In genomic region chr6:121144066-121144465, GRCm38 (mm10) we compare ENCODE assay signal across 8 mouse cellular contexts. TPM values are rescaled to one million over a fixed set of nuclear protein-coding genes. Genes with fewer than 3 reads are reported as not detected.
DNase-seq lines count a peak whose midpoint lies in the region; ATAC-seq and TF ChIP-seq lines count a peak whose summit lies in the region.

No protein-coding gene starts in this region.

- DNase-seq in embryo, embryonic 11 days = peak; percentile 22
- DNase-seq in embryo, embryonic 9.5 days (ENCODE audit: extremely low spot score) = no peak
- peak; percentile 40 for DNase-seq in 3134 (ENCODE audit: extremely low read depth, insufficient read length, low spot score)
- no peak for DNase-seq in liver, embryonic 13.5 days
- no peak for DNase-seq in thymus, postnatal 14 days

- H3K4me2 ChIP-seq in hindbrain, embryonic 15.5 days = no peak overlapping the region
- no peak overlapping the region for H3K4me2 ChIP-seq in liver, embryonic 13.5 days

- no peak for TF ChIP-seq CTCF in testis, adult 2 months (IDR thresholded peaks at IDR 0.05; ENCODE audit: control insufficient read depth, insufficient read depth, insufficient replicate concordance, low read depth, low read length)

- peaks cover 11% of the 10 kb centered on the region for H3K4me1 ChIP-seq in hindbrain, embryonic 15.5 days (replicated peaks)
- H3K4me1 ChIP-seq in liver, embryonic 13.5 days (replicated peaks) = peaks cover 17% of the 10 kb centered on the region
- H3K4me1 ChIP-seq in testis, adult 2 months (ENCODE audit: control insufficient read depth, insufficient read depth, low read length) = peaks cover 4% of the 10 kb centered on the region

- H3K27me3 ChIP-seq in hindbrain, embryonic 15.5 days = no peaks in the 10 kb centered on the region
- H3K27me3 ChIP-seq in liver, embryonic 13.5 days = peaks cover 8% of the 10 kb centered on the region; the same call in 1 of the 2 replicates
- no peaks in the 10 kb centered on the region for H3K27me3 ChIP-seq in testis, adult 2 months (ENCODE audit: control insufficient read depth, insufficient read depth, low read length)

- 0 out of 2 replicates have a peak, but pooled peaks have one; percentile 30 for TF ChIP-seq POLR2A in testis, adult 2 months (IDR thresholded peaks at IDR 0.05; ENCODE audit: control insufficient read depth, low read depth, low read length)

- no peak overlapping the region for H3K9ac ChIP-seq in hindbrain, embryonic 15.5 days
- no peak overlapping the region for H3K9ac ChIP-seq in liver, embryonic 13.5 days

- WGBS in hindbrain, embryonic 15.5 days = 55% methylated on average over 4 of the region's 4 CpGs
- WGBS in liver, embryonic 13.5 days (ENCODE audit: insufficient replicate concordance) = 37% methylated on average over 4 of the region's 4 CpGs

- no peaks in the 10 kb centered on the region for H3K36me3 ChIP-seq in hindbrain, embryonic 15.5 days
- no peaks in the 10 kb centered on the region for H3K36me3 ChIP-seq in liver, embryonic 13.5 days
- H3K36me3 ChIP-seq in testis, adult 2 months (ENCODE audit: control insufficient read depth, insufficient read depth, low read length) = no peaks in the 10 kb centered on the region

- H3K9me3 ChIP-seq in hindbrain, embryonic 15.5 days = no peaks in the 10 kb centered on the region
- no peaks in the 10 kb centered on the region for H3K9me3 ChIP-seq in liver, embryonic 13.5 days (replicated peaks)

- H3K27ac ChIP-seq in hindbrain, embryonic 15.5 days (replicated peaks) = no peak overlapping the region
- H3K27ac ChIP-seq in liver, embryonic 13.5 days = peak overlapping the region; percentile 9; the same call in 1 of the 2 replicates
- H3K27ac ChIP-seq in testis, adult 2 months (ENCODE audit: control insufficient read depth, insufficient read depth, low read depth, low read length) = peak overlapping the region; percentile 80

- 0 out of 2 replicates have a peak, but pooled peaks have one; percentile 35 for ATAC-seq in common myeloid progenitor, adult 5-6 weeks (replicated peaks; ENCODE audit: low read depth, poor library complexity, severe bottlenecking)
- peak; percentile 66 for ATAC-seq in hindbrain, embryonic 15.5 days (ENCODE audit: low FRiP score, low read depth)
- ATAC-seq in liver, embryonic 13.5 days (ENCODE audit: low read depth) = peak; percentile 62

- H3K4me3 ChIP-seq in hindbrain, embryonic 15.5 days = no peak overlapping the region
- no peak overlapping the region for H3K4me3 ChIP-seq in liver, embryonic 13.5 days (replicated peaks)
- H3K4me3 ChIP-seq in testis, adult 2 months (ENCODE audit: control insufficient read depth, low read depth, low read length) = no peak overlapping the region

RNA-seq across cellular contexts. Expression of gene Mical3, which starts 13.3 kb away (rescaled TPM):
- total RNA-seq in common myeloid progenitor, adult 5-6 weeks (2017) = 22.0 and 24.3 TPM in 2 replicates
- 34.4 and 37.2 TPM in 2 replicates for polyA plus RNA-seq in hindbrain, embryonic 15.5 days (2015; fragmentation: Nextera tagmentation; extraction: Ambion mirVana)
- 9.9 and 10.7 TPM in 2 replicates for polyA plus RNA-seq in liver, embryonic 13.5 days (2015; fragmentation: Nextera tagmentation; extraction: Ambion mirVana)
- polyA plus RNA-seq in testis, adult 2 months (2012; rRNA removed) = 199 and 216 TPM in 2 replicates

RNA-seq across cellular contexts. Expression of gene Pex26, which starts 39.4 kb away (rescaled TPM):
- 5.6 and 6.3 TPM in 2 replicates for total RNA-seq in common myeloid progenitor, adult 5-6 weeks (2017)
- polyA plus RNA-seq in hindbrain, embryonic 15.5 days (2015; fragmentation: Nextera tagmentation; extraction: Ambion mirVana) = 15.1 and 16.0 TPM in 2 replicates
- polyA plus RNA-seq in liver, embryonic 13.5 days (2015; fragmentation: Nextera tagmentation; extraction: Ambion mirVana) = 2.9 and 3.3 TPM in 2 replicates
- 6.4 and 8.7 TPM in 2 replicates for polyA plus RNA-seq in testis, adult 2 months (2012; rRNA removed)

Comparison
In these comparisons a context has a peak if more than half of its experiments do, and no peak if none do; other contexts are left out.
1. DNase-seq: peak in embryo, embryonic 11 days (single experiment) and 3134 (single experiment); none in embryo, embryonic 9.5 days (single experiment), liver, embryonic 13.5 days (single experiment) and thymus, postnatal 14 days (single experiment).
2. Peak in every context shown above with its lines, with median percentiles within 50 percentile points of each other: ATAC-seq.